Mouse (Mus musculus) frontal cortex, adult (tissue): Measurements from ENCODE around the gene Cdk8.
"Not testable (repeated sequence)": the region's sequence is repeated elsewhere in the genome, so short reads cannot be mapped to it uniquely, and the experiment has no call there.

ENCODE experiments used
- ATAC-seq: cut with Nextera tagmentation; 2 replicates; pipeline ENCODE4 v1.9.2; 2017; ENCODE audit warnings: mild to moderate bottlenecking, moderate library complexity, mixed read lengths; ENCODE audit not compliant: low TSS enrichment

Gene Cdk8

DNA sequence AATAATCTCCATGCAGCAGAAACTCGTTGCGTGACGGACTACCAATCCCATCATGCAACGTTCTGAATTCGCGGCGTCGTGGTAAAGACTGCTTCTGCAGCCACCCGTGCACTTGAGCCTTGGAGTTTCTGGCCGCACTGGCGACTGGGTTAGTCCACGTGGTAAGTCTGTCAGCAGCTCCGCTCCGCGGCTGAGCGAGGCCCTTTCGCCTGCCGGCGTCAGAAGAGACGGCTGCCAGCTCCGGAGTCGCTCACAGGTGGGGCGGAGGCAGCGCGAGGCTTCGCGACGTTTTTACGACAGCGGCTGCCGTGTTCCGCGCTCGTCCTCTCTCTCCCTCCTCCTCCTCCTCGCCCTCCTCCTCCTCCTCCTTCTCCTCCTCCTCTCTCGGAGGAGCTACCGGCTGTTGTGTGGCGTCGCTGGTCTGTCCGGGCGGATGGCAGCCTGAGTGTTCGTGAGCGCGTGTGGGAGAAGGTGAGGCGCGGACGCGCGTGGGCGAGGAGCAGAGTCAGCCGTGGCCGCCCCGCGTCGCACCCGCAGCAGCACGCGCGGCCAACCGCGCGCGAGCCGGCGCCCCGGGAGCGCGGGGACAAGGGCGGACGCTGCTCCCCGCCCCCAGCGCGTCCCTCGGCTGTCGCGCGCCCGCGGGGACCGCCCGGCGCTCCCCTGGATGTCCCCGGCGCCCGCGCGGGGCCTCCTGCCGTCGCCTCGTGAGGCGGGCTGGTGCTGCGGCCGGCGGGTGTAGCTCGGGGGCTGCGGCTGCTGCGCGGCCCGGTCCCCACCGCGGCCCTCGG, at the start of gene Cdk8:
Gene Cdk8 (plus strand): TSS at position 367 of the 791 bp plus-strand sequence.
- ATAC-seq = peak; percentile 93

DNA sequence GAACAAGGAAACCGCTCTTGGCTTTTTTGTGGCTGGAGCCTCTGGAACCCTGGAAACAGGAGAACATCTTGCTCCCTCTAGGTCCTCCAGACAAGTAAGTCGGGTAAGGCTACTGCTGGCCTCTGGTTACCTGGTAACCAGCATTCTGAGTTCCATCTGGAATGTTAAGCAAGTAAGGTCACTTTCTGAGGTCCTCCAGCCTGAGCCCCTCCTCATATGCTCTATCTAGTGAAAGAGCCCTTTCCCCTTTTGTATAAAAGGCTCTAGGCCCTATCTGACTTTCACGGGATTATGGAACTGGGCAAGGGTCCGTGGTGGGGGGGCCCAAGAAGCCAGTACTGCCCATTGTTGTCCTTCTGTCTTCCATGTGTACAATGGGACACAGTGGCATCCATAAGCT, 45.8 kb upstream of the Cdk8 start, which contains the start of gene 1700001J03Rik:
Gene 1700001J03Rik (minus strand): TSS at position 101 of the 400 bp plus-strand sequence.
- ATAC-seq = not testable (repeated sequence)

GRCm38 (mm10) chr5:146187441-146187840, 43.6 kb upstream of the Cdk8 start:
- not testable (repeated sequence) for ATAC-seq

GRCm38 (mm10) chr5:146188144-146188543, 42.9 kb upstream of the Cdk8 start:
- no peak for ATAC-seq

GRCm38 (mm10) chr5:146188712-146189111, 42.3 kb upstream of the Cdk8 start:
- no peak for ATAC-seq

GRCm38 (mm10) chr5:146190093-146190492, 40.9 kb upstream of the Cdk8 start:
- ATAC-seq = no peak

DNA sequence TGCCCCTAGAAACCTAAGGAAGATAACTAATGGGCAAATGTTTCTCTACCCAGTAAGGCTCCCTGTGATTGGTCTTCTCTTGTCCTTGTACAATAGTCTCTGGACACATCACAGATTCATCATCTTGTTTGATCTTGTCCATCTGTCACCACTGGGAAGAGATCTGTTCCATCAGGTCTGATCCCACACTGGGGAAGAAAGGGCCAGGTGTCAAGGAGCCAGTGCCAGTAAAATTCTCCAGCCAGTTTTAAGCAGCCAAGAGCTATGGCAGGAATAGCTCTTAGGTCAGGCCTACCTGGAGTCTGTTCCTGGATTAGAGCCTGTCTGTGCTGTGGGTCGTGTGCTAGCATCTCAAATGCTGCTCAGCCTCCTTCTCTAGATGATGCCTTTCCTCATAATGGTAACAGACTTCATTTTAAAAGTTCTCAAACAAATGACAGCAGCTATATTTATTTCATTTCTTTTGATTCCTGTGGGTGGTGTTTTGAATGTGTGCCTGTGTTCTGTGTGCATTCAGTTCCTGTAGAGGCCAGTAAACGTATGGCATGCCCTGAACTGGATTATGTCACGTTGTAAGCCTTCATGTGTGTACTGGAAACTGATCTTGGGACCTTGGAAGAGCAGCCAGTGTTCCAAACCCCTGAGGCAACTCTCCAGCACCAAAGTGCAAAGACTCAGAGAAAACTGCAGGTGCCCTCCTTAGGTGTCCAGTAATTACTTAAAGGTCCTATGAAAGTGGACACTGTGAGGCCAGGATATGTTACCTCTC, 40.3 kb upstream of the Cdk8 start:
- ATAC-seq = no peak

- no peak for ATAC-seq
These were observed 37.7 kb upstream of the Cdk8 start for GRCm38 (mm10) chr5:146193360-146193759.

DNA sequence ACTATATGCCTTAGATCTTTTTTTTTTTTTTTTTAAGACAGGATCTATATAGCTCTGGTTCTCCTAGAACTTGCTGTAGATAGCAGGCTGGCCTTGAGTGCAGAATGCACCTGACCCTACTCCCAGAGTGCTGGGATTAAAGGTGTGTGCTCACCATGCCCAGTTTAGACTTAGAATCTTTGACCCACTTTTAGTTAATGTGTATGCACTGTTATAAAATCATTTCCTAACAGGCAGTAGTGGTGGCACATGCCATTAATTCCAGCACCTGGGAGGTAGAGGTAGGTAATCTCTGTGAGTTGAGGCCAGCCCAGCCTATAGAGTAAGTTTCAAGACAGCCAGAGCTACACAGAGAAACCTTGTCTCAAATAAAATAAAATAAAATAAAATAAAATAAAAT, 32.0 kb upstream of the Cdk8 start:
- ATAC-seq = no peak

DNA sequence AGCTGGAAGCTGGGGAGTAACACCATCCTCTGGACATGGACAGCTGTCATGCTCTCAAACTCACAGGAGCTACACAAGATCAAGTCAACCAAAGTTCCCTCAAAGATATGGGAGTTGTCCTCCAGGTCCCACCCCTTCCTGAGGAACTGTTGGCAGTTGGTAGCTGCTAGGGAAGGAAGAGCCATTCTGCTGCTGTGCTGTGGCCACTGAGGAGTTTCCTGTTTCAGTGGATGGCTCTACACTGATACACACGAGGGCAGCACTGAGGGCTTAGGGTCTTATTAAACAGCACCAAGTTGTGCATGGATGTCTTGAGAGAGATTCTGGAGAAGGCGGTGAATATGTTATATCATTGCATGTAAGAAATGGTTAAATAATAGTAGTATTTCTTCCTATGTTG, 31.5 kb upstream of the Cdk8 start:
- ATAC-seq = no peak

DNA sequence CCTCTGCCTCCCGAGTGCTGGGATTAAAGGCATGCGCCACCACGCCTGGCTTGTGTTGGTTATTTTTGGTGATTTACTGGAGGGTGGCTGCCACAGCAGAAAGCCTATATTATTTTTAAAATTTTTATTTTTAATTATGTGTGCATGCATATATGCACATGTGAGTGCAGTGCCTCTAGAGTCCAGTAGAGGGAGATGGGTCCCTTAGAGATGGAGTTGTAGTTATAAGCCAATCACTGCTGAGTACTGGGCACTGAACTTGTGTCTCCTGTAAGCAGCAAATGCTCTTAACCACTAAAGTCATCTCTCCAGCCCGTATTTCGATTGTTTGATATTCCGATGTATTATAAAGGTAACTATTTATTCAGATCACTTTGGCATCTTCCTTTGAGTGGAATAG, 30.4 kb upstream of the Cdk8 start:
- ATAC-seq = no peak

- ATAC-seq = no peak
These were observed 27.1 kb upstream of the Cdk8 start for GRCm38 (mm10) chr5:146203921-146204320.

DNA sequence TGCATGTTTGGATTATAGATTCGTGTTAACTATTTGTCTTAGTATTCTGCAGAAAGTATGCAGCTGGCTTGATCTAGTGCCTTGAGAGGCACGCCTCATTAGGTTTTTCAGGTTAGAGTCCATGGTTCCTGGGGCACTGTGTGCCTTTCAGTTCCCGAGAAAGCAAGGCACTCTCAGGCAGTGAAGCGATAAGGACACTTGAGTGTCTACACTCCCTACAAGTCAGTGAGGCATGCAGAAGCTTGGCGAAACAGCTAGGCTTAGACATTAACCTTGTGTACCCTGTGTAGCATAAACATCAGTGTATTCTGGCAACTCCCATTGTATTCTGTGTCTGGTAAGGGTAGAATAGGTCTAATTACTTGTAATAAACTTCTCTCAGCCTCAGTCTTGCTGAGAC, 25.5 kb upstream of the Cdk8 start:
- no peak for ATAC-seq

- ATAC-seq = no peak
These were observed 10.5 kb upstream of the Cdk8 start for GRCm38 (mm10) chr5:146220501-146220878.

DNA sequence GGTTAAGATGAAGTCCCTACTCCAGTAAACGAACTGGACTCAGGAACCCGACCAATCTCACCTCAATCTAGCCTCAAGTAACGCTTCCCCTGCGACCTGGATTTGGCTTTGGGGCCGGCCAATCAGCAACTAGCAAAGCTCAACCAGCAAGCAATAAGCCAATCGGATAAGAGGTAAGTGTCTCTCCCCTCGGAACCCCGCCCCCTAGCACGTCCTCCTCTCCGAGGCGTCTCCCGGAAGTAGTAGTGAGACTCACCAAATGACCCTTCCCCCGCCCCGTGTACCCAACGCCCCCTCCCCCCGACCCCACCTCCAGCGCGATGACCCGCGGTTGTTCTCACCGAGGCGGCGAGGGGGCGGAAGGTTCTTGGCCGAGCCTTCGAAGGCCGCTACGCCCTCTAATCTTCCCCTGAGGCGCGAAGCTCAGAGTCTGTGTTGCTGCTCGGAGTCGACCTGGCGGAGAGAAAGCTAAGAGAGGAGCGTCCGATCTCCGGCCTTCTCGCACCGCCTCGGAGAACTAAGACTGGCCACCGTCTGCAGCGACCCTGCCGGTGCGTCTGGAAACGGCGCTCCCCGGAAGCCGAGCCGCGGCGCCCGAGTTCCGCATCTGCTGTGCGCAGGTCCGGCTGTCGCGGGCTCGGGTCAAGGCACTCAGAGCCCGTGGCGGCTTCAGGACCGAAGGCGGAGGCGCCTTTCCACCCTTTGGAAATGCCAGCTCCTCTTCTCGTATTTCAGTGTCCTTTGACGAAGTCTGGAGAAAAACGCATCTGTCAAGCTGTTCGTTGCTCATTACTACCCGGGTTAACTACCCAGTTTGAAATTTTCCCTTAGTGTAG, 9.9 kb upstream of the Cdk8 start, which contains the start of gene Rnf6:
Gene Rnf6 (minus strand): TSS at position 677 of the 836 bp plus-strand sequence.
- peak; percentile 100 for ATAC-seq

- ATAC-seq = no peak
These were observed 9.3 kb upstream of the Cdk8 start for GRCm38 (mm10) chr5:146221722-146222121.

GRCm38 (mm10) chr5:146223786-146224185, 7.2 kb upstream of the Cdk8 start:
- ATAC-seq = no peak

DNA sequence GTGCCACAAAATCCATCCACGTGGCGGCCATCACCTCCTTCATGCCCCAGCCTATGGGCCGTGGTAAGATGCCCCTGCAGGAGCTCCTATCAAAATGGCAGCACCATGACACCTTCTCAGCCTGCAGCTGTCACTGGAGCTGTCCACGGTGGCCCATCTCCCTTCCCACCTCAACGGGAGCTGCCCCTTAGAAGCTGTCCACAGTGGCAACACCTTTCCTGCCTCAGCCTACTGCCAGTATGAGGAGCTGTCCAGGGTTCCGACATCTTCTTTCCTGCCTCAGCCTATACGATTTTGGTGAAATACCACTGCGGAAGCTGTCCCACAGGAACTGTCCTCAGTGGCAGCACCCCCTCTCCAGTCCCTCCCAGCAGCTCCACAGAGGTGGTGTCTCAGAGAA, 3.5 kb upstream of the Cdk8 start:
- ATAC-seq = no peak

DNA sequence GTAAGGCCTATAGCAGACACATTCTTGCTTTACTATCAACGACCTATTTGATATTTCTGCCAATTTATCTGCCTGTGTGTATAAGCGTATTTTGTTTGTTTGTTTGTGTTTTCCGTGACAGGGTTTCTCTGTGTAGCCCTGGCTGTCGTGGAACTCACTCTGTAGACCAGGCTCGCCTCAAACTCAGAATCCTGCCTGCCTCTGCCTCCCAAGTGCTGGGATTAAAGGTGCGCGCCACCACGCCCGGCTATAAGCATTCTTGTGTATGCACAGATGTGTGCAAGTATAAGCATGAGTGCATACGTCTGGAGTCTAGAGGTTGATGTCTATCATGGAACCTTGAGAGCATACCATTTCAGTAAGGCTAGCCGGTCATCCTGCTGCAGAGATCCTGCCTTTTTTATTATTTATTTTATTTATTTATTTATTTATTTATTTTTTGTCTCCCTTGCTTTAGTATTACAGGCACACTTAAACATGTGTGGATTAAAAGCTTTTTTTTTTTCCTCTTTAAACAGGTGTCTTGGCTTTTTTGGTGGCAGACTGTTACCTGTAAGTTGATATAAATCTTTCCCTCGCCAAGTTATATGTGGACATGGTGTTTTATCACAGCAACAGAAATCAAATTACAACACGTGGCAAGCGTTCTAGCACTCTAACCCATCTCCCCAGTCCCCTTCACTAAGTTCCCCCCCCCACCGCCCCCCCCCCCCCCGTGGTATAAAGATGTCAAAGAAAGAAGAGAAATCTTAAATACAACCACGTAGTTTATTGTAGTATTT, 970 bp upstream of the Cdk8 start:
- ATAC-seq = no peak

DNA sequence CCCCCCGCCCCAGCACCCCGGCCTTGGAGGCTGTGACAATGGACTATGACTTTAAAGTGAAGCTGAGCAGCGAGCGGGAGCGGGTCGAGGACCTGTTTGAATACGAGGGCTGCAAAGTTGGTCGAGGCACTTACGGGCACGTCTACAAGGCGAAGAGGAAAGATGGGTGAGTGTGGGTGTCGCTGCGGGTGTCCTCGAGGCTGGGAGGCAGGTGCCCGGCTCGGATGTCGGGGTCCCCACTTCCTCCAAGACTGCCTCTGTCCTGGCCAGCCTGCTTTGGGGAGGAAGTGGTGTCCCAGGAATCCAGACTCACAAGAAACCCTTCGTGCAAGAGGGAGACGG, 596 bp downstream of the Cdk8 start:
- peak; percentile 36 for ATAC-seq

DNA sequence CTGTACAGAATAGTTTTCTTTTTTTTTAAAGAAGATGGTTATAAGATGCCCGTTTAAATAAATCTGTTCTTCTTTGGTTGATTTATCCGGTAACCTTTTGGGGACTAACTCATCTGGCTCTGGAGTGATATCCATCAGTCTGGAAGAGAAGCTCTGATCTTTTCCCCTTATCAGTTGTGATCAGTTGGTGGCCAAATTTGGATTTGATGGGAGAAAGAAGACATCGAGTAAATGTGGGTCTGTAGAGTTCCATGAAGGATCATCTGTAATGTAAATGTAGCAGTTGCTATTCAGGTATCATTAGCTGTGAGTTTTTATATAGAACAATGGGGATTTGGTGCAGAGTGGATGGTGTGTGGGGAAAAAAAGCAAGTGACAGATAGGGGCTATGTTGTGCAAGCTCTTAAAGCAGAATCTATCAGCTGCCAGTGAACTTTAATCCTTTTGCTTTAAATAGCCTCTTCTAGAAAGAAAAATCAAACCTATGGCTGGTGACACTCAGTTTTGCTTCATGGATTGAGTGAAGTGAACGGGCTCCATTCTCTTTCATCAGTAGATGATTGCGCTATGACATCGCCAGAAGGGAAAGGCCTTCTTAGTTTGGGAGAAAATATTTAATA, 1.1 kb downstream of the Cdk8 start:
- no peak for ATAC-seq
